Mouse (Mus musculus) T-cell, adult 2 months (primary cell): ENCODE results near the gene Srsf9.

Experiments
- DNase-seq: peaks from one replicate; pipeline ENCODE4 v3.0.0; 2022; ENCODE audit warnings: low spot score

Srsf9 gene

DNA sequence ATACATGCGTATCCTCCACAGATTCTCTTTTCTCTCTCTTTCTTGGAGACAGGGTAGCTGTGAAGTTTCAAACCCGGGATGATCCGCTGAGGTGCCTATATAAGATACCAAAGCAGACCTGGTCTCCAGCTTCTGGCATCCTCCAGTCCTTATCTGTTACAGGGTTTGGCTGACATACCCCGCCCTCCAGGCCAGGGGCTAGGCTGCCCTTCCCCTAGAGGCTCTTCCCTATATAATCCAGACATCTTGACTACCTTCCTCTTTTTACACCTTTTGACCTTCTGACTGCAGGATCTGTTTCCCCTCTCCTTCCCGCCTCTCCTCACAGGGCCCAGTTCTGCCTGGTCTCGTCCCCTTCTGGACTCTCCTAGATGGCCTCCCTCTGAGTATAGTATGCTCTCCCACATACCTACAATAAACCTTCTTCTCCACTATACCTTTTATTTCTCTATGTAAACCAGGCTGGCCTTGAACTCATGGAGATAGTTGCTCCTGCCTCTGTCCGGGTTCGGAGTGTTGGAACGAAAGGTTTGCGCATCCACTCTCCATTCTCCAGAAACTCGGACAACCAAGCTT is 633 bp upstream of the Srsf9 start:
- no peak for DNase-seq

DNA sequence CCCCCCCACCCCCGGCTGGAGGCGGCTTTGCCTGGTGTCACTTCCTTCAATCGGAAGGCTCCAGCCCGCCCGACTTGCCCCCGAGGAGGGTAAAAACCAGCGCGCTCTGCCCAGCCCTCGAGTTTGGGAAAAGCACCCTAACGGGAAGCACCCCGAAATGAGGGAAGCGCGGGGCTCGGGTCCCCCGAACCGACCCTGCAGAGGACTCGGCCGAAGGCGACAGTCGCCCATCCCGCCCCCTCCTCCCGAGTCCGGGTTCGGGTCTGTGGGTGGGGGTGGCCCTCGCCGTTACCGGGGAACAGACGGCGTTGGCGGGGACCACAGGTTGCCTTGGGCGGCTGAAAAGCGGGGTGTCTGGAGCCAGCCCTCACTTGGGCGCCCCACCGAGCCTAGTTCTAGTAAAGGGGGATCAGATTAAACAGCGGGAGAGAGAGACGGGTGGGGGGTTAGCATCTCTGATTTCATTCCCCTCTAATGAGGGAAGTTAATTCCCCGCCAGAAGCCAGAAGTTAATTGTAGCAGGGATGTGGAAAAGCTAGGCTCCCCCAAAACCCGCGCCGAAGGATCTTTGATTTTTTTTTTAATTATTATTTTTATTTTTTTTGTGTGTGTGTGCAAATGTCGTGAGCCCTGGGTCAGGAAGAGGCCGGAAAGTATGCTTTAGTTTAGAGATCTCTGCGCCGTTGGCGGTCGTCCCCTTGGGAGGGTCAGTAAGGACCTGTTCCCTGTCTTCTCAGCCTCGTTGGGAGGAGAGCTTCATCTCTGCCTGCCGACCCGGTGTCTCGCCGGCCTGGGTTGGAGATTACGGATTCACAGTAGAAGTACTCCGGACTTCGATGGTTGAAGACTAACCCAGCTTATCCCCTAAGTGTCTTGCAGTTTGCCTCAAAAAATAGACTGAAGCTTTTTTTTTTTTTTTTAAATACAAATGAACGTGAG is 902 bp downstream of the Srsf9 start:
- DNase-seq, result peak; percentile 19

DNA sequence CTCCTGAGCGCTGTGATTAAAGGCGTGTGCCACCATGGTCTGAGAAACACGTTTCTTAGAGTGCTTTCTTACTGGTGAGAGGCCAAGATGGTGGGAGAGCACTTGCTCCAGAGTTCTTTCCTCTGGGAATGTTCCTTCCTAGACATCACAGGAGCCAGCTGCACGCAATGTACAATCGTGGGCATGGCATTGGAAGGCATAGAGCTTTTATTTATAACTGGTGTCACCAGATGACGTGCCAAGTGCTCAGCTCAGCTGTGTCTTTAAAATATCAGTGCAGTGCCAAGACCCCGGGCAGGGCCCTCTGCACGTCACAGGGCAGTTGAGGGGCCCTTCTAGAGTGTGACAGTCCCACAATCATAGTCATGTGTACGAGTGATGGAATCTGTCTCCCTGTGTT is 4.0 kb downstream of the Srsf9 start:
- DNase-seq, result no peak

DNA sequence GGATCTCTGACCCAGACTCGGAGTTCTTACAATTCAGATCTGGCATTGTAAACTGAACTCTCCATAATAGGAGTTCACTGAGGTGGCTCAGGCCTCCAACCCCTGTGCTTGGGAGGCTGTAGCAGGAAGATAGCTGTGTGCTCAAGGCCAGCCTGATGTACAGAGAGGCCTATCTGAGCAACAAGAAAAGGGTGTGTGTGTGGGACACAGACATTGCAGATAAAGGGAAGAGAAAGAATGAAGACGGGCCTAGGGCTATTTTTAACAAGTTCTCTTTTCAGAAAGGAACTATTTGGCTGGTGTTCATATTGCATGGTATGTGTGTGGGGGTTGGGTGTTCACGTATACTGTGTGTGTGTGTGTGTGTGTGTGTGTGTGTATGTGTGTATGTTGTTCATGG is 6.6 kb downstream of the Srsf9 start:
- DNase-seq, result no peak

- DNase-seq, result no peak
Measured at GRCm38 (mm10) chr5:115340007-115340406, 13.0 kb downstream of the Srsf9 start.

- DNase-seq, result peak; percentile 83
Measured at GRCm38 (mm10) chr5:115340577-115341313, 13.8 kb downstream of the Srsf9 start, which contains the start of the genes Gatc and Triap1. TSS of gene Gatc (minus strand) at chr5:115341178. TSS of gene Triap1 (plus strand) at chr5:115341225.

DNA sequence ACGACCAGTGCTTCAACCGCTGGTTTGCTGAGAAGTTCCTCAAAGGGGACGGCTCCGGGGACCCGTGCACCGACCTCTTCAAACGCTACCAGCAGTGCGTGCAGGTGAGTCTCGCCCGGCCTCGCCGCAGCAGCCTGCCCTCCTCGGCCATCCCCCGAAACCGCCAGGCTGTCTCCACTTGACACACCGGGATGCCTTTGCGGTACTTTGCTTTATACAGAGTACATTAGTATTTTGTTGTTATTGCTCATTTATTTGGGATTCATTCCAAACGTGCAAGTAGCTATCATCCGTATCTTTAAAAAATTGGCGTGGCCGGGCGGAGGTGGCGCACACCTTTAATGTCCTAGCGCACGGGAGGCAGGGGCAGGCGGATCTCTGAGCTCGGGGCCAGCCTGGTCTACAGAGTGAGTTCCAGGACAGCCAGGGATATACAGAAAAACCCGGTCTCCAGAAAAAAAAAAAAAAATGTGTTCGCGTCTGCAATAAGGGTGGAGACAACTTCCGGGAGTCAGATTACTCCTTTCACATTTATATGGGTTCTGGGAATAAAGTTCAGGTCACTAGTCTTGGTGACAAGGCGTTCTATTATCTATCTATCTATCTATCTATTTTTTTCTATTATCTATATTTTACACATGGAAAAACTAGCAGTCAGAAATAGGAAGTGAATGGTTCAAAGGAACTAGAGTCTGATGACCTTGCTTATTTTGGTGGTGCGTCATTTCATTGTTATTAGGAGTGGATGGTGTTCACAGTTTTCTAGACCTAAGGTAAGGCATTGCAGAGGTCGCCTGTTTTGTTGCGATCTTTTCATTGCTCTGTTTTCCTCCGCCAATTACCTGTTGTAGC is 14.6 kb downstream of the Srsf9 start:
- no peak for DNase-seq

DNA sequence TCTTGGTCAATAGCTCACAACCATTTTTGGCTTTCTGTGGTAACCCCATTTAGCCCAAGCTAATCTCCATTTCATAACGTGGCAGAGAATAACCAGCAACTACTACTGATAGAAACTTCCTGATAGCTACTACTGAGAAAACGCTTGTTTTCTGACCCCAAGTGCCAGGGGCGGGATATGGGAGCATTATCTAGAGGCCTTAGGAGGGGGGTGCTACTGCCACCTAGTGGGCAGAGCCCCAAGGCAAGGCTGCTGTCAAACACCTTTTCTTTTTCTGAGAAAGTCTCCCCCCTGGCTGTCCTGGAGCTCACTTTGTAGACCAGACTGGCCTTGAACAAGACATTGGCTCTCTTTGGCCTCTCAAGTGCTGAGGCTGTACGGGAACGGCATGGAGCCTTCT is 20.6 kb downstream of the Srsf9 start:
- DNase-seq, result peak; percentile 80

- DNase-seq, result peak; percentile 99
Measured at GRCm38 (mm10) chr5:115348546-115349224, 21.7 kb downstream of the Srsf9 start, which contains the start of gene Cox6a1. TSS of gene Cox6a1 (minus strand) at chr5:115348981.

DNA sequence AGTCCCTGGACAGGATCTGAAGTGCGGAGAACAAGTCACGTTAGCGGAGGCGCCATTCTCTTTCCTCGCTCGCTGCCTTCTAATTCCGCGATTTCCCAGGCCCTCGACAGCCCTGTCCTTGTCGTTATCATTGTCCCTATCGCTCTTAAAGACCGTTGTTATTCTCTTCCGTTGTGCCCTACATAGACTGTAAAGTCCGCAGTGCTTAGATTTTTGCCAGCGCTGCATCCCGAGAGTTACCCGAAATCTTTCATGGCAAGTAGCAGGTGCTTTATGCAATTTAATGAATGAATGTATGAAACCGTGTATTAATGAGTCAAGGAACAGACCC is 22.2 kb downstream of the Srsf9 start:
- DNase-seq, result no peak

GRCm38 (mm10) chr5:115351348-115351747 is 24.4 kb downstream of the Srsf9 start:
- no peak for DNase-seq

DNA sequence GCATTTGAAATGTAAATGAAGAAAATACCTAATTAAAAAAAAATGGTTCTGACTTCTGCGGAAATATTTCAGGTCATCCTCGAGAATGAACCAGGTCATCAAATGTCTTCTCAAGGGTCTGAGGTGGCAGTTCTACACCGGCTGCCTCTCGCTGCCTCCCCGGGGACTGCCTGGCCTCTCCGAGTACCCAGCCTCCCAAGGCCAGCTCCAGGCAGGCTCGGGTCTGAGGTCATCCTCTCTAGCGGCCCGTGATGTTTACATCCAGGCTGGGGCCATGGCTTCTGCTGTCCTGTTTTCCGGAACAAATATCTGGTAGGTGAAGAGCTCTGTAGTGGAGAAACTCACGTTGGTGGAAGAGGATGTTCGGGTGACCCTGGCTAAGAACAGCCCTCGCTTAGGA is 28.1 kb downstream of the Srsf9 start:
- no peak for DNase-seq

DNA sequence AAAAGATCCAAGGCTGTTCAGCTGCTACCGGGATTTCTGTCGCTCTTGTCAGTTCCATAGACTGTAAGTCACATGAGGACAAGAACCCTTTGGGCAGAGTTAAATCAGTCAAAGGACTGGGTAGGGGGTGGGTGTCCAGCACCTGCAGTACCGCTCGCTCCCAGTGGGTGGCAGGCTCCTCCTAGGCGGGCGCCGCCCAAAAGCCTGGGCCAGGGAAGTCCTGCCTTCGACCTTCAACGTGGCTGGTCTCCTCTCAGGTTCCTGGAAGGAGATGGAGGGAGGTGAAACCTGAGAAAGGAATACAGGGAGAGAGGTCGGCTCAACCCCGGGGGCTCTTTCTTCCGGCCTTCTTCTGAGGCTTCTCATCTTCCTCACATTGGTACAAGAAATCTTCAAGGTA is 31.9 kb downstream of the Srsf9 start:
- peak; percentile 67 for DNase-seq

GRCm38 (mm10) chr5:115359438-115359837 is 32.5 kb downstream of the Srsf9 start:
- no peak for DNase-seq

- DNase-seq, result no peak
Measured at GRCm38 (mm10) chr5:115359851-115360372, 32.9 kb downstream of the Srsf9 start.

- no peak for DNase-seq
Measured at GRCm38 (mm10) chr5:115362216-115362615, 35.2 kb downstream of the Srsf9 start.

- no peak for DNase-seq
Measured at GRCm38 (mm10) chr5:115362819-115363714, 36.1 kb downstream of the Srsf9 start.

GRCm38 (mm10) chr5:115364782-115365181 is 37.8 kb downstream of the Srsf9 start:
- no peak for DNase-seq

GRCm38 (mm10) chr5:115371736-115372135 is 44.8 kb downstream of the Srsf9 start:
- DNase-seq, result no peak
